Mouse (Mus musculus): ENCODE data around the gene Prkn. TPM values are rescaled to one million over a fixed set of nuclear protein-coding genes. Genes with fewer than 3 reads are reported as not detected.

Prkn gene
- polyA plus RNA-seq, 1 experiment from 2014 or later: 0.68 TPM

DNA sequence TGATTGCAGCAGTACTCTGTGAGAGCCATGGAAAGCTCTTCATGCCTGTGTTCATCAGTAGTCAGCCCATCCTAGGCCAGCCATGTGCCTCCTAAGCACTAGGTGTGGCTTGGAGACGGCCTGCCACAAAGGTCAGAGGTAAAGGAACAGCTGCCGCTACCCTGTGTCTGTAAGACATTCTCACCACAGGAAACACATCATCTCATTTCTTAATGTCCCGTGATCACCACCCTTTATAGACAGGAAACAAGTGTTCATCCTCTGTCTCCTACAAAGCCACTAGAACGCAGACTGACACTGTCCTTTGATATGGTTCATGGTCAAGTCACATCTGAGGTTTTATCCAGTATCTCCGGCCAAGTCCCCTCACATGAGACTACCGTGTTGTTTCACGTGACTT, 698.6 kb downstream of the Prkn start:
- no peak for DNase-seq (ENCODE audit: low spot score)
- no peak overlapping the region for H3K4me3 ChIP-seq
- 93% methylated on average over 7 of the region's 7 CpGs for WGBS
- H3K27me3 ChIP-seq (ENCODE audit: low read depth, poor library complexity, severe bottlenecking): no peaks in the 10 kb centered on the region
- H3K36me3 ChIP-seq: no peaks in the 10 kb centered on the region
- no peaks in the 10 kb centered on the region for H3K9me3 ChIP-seq (replicated peaks)
- H3K27ac ChIP-seq (replicated peaks): no peak overlapping the region
- H3K4me1 ChIP-seq: peaks cover 6% of the 10 kb centered on the region

DNA sequence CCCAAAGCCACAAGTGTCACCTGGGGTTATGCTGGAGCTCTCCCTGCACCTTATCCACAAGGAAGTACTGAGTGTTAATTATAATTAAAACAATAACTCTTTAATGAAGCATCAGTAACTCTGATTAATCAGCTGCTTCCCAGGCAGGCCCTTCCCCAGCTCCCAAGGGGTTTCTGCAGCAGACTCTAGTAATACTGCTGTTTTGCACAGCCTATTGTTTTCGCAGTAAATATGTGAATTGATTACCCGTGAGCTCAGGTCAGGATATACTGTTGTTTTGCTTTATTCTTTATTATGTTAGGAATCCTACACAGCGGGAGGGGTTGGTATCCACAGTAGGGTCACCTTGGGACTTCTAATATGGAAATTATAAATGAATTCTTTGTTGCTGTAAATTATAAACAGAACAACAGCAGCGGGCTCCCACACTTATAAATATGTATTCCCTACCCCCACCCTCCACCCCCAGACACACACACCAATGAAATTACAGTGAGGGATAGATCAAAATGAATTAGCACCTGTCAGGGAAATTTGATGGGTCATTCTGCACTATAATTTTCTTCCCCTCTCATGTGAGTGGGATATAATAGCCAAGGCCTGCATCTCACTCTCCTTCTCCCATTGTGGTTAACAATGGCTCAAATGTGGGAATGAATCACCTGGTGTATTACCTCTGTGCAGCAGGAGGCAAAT, 701.9 kb downstream of the Prkn start:
- 82% methylated on average over 4 of the region's 4 CpGs for WGBS
- no peak for DNase-seq (ENCODE audit: low spot score)
- no peaks in the 10 kb centered on the region for H3K4me1 ChIP-seq
- H3K4me3 ChIP-seq: no peak overlapping the region
- H3K27ac ChIP-seq (replicated peaks): no peak overlapping the region
- H3K27me3 ChIP-seq (ENCODE audit: low read depth, poor library complexity, severe bottlenecking): no peaks in the 10 kb centered on the region
- H3K36me3 ChIP-seq: no peaks in the 10 kb centered on the region
- no peaks in the 10 kb centered on the region for H3K9me3 ChIP-seq (replicated peaks)

GRCm38 (mm10) chr17:11550562-11550961, 710.4 kb downstream of the Prkn start:
- no peak for DNase-seq (ENCODE audit: low spot score)
- no peaks in the 10 kb centered on the region for H3K27me3 ChIP-seq (ENCODE audit: low read depth, poor library complexity, severe bottlenecking)
- H3K36me3 ChIP-seq: no peaks in the 10 kb centered on the region
- no peak overlapping the region for H3K4me3 ChIP-seq
- H3K9me3 ChIP-seq (replicated peaks): no peaks in the 10 kb centered on the region
- no peak overlapping the region for H3K27ac ChIP-seq (replicated peaks)
- WGBS: 86% methylated on average over 5 of the region's 5 CpGs
- H3K4me1 ChIP-seq: no peaks in the 10 kb centered on the region

- Histone ChIP-seq H3K27me3 (ENCODE audit: low read depth, poor library complexity, severe bottlenecking) (no peaks in the 10 kb centered on the region), H3K4me1 (no peaks in the 10 kb centered on the region), H3K36me3 (no peaks in the 10 kb centered on the region), H3K4me3 (no peak overlapping the region), H3K9me3 (replicated peaks) (no peaks in the 10 kb centered on the region), H3K27ac (replicated peaks) (no peak overlapping the region)
- no peak for DNase-seq (ENCODE audit: low spot score)
- 89% methylated on average over 6 of the region's 6 CpGs for WGBS
These were observed 725.5 kb downstream of the Prkn start for GRCm38 (mm10) chr17:11565681-11566080.

- WGBS: 75% methylated on average over 8 of the region's 8 CpGs
- H3K4me1 ChIP-seq: no peaks in the 10 kb centered on the region
- H3K4me3 ChIP-seq: no peak overlapping the region
- no peak overlapping the region for H3K27ac ChIP-seq (replicated peaks)
- no peaks in the 10 kb centered on the region for H3K9me3 ChIP-seq (replicated peaks)
- H3K36me3 ChIP-seq: no peaks in the 10 kb centered on the region
- no peaks in the 10 kb centered on the region for H3K27me3 ChIP-seq (ENCODE audit: low read depth, poor library complexity, severe bottlenecking)
- DNase-seq (ENCODE audit: low spot score): no peak
These were observed 730.2 kb downstream of the Prkn start for GRCm38 (mm10) chr17:11570392-11570791.

GRCm38 (mm10) chr17:11573666-11574065, 733.5 kb downstream of the Prkn start:
- H3K36me3 ChIP-seq: no peaks in the 10 kb centered on the region
- no peak overlapping the region for H3K27ac ChIP-seq (replicated peaks)
- no peak overlapping the region for H3K4me3 ChIP-seq
- no peak for DNase-seq (ENCODE audit: low spot score)
- H3K9me3 ChIP-seq (replicated peaks): no peaks in the 10 kb centered on the region
- no peaks in the 10 kb centered on the region for H3K27me3 ChIP-seq (ENCODE audit: low read depth, poor library complexity, severe bottlenecking)
- 91% methylated on average over 9 of the region's 9 CpGs for WGBS
- H3K4me1 ChIP-seq: no peaks in the 10 kb centered on the region

DNA sequence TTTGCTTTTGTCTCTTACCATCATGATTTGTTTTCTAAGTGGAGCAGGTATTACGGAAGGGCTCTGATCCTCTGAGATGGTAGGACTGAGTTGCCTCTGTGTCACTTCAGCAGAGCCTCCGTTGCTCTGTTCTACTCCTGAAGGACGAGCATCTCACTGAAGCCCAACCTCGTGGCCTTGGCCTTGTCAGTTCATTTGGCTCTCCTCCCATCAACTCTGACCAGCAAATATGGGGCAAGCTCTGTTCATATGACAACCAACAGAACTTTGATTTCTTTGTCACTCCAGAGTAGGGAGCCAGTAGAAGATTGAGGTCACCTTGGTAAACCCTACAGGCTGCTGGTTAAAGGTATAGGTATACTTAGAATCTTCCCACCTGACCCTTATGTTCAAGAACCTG, 745.3 kb downstream of the Prkn start:
- Histone ChIP-seq H3K27ac (replicated peaks) (no peak overlapping the region), H3K4me1 (0 out of 2 replicates have a peak, but pooled peaks cover 3% of the 10 kb centered on the region), H3K27me3 (ENCODE audit: low read depth, poor library complexity, severe bottlenecking) (no peaks in the 10 kb centered on the region), H3K36me3 (no peaks in the 10 kb centered on the region), H3K4me3 (no peak overlapping the region), H3K9me3 (replicated peaks) (no peaks in the 10 kb centered on the region)
- 92% methylated on average over 4 of the region's 4 CpGs for WGBS
- DNase-seq (ENCODE audit: low spot score): no peak

DNA sequence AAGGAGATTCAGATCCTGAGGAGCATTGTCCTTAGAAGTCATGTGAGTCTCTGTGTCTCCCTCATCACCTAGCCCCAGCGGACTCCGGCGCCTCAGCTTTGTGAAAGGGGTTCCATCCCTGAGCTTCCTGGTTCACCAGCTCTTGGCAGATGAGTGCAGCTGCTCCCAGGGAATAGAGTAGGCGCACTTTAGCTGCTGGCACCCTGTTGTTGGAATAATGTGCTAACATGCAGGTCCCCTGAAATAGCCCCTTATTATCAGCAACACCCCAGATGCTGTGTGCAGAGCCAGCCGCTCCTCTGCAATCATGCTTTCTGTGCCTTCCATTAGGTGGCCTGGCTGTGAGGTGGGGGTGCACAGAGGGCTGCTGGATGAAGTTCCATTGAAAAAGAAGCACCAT, 767.7 kb downstream of the Prkn start:
- WGBS: 90% methylated on average over 5 of the region's 5 CpGs
- Histone ChIP-seq H3K9me3 (replicated peaks) (no peaks in the 10 kb centered on the region), H3K27me3 (ENCODE audit: low read depth, poor library complexity, severe bottlenecking) (peaks cover 11% of the 10 kb centered on the region), H3K27ac (replicated peaks) (no peak overlapping the region), H3K4me3 (no peak overlapping the region), H3K36me3 (no peaks in the 10 kb centered on the region), H3K4me1 (peaks cover 4% of the 10 kb centered on the region; the same call in 1 of the 2 replicates)
- no peak for DNase-seq (ENCODE audit: low spot score)

DNA sequence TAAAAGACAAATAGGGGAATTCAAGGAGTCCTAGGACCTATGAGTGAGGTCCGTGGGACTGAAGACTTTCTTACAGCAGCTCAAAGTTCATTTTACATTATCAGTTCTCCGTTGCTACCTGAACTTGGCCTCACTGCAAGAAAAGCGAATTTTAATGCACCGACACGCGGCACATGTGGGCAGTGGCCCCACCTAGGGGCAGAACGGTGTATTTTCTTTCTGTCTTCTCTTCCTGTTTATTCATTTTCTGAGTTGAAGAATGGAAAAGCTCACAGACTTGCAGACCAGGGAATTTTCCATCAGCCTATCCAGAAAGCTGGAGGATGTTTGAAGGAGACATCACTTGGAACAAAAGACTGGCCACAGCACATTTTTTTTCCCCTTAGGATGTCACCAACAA, 771.3 kb downstream of the Prkn start:
- H3K4me1 ChIP-seq: peaks cover 6% of the 10 kb centered on the region; the same call in 1 of the 2 replicates
- 21% methylated on average over 7 of the region's 7 CpGs for WGBS
- no peaks in the 10 kb centered on the region for H3K36me3 ChIP-seq
- no peaks in the 10 kb centered on the region for H3K9me3 ChIP-seq (replicated peaks)
- peaks cover 11% of the 10 kb centered on the region for H3K27me3 ChIP-seq (ENCODE audit: low read depth, poor library complexity, severe bottlenecking)
- H3K27ac ChIP-seq (replicated peaks): no peak overlapping the region
- H3K4me3 ChIP-seq: no peak overlapping the region
- peak; percentile 57 for DNase-seq (ENCODE audit: low spot score)

GRCm38 (mm10) chr17:11612801-11613531, 772.8 kb downstream of the Prkn start:
- H3K36me3 ChIP-seq: no peaks in the 10 kb centered on the region
- 73% methylated on average over 21 of the region's 21 CpGs for WGBS
- DNase-seq (ENCODE audit: low spot score): no peak
- peaks cover 6% of the 10 kb centered on the region; the same call in 1 of the 2 replicates for H3K4me1 ChIP-seq
- peaks cover 11% of the 10 kb centered on the region for H3K27me3 ChIP-seq (ENCODE audit: low read depth, poor library complexity, severe bottlenecking)
- no peaks in the 10 kb centered on the region for H3K9me3 ChIP-seq (replicated peaks)
- H3K27ac ChIP-seq (replicated peaks): peak overlapping the region; percentile 18; the same call in 1 of the 2 replicates
- H3K4me3 ChIP-seq: no peak overlapping the region

GRCm38 (mm10) chr17:11617552-11617951, 777.4 kb downstream of the Prkn start:
- Histone ChIP-seq H3K4me1 (0 out of 2 replicates have a peak, but pooled peaks cover 3% of the 10 kb centered on the region), H3K36me3 (no peaks in the 10 kb centered on the region), H3K4me3 (no peak overlapping the region), H3K27me3 (ENCODE audit: low read depth, poor library complexity, severe bottlenecking) (no peaks in the 10 kb centered on the region), H3K27ac (replicated peaks) (no peak overlapping the region), H3K9me3 (replicated peaks) (no peaks in the 10 kb centered on the region)
- 88% methylated on average over 2 of the region's 2 CpGs for WGBS
- no peak for DNase-seq (ENCODE audit: low spot score)

DNA sequence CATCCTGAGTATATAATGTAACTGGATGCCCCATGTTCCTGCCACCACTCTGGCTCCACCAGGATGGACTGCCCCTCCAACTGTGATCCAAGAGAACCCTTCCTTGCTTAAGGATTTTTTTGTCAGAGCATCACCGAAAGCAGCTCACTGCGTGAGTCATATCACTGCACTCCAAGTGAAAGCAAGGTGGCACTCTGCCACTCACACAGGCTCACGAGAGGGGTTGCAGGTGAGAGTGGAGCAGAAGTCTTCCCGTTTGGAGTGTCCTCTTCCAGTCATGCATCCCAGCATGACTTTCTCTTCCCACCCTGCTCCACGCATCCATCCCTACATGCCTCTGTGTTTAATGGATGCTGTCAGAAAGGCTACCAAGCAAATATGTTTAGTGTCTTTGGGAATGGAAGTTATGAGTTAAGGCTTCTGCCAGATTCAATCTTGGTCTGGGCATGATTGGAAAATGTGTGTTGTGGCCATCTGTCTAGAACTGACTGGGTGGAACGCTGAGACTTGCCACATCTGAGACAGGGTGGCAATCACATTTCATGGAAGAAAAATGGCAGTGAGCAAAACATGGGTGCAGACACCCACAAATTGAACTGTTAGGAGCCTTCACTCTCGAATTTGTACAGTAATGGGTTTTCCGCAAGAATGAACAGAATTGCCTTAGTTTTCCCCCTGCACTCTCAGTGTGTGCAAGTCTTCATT, 778.9 kb downstream of the Prkn start:
- Histone ChIP-seq H3K36me3 (no peaks in the 10 kb centered on the region), H3K9me3 (replicated peaks) (no peaks in the 10 kb centered on the region), H3K27ac (replicated peaks) (no peak overlapping the region), H3K4me3 (no peak overlapping the region), H3K27me3 (ENCODE audit: low read depth, poor library complexity, severe bottlenecking) (no peaks in the 10 kb centered on the region), H3K4me1 (no peaks in the 10 kb centered on the region)
- no peak for DNase-seq (ENCODE audit: low spot score)
- WGBS: 86% methylated on average over 8 of the region's 8 CpGs

- no peaks in the 10 kb centered on the region for H3K27me3 ChIP-seq (ENCODE audit: low read depth, poor library complexity, severe bottlenecking)
- H3K4me1 ChIP-seq: no peaks in the 10 kb centered on the region
- no peaks in the 10 kb centered on the region for H3K36me3 ChIP-seq
- H3K9me3 ChIP-seq (replicated peaks): no peaks in the 10 kb centered on the region
- no peak overlapping the region for H3K27ac ChIP-seq (replicated peaks)
- no peak overlapping the region for H3K4me3 ChIP-seq
- WGBS: 94% methylated on average over 3 of the region's 3 CpGs
- DNase-seq (ENCODE audit: low spot score): no peak
These were observed 780.6 kb downstream of the Prkn start for GRCm38 (mm10) chr17:11620770-11621169.

Measured in midbrain, embryonic 10.5 days (tissue).